Mouse (Mus musculus): ENCODE results near the gene Adcy4. TPM values are rescaled to one million over a fixed set of nuclear protein-coding genes. Genes with fewer than 3 reads are reported as not detected.

Gene Adcy4
- polyA plus RNA-seq, 1 experiment from 2014 or later: 29.3 TPM

DNA sequence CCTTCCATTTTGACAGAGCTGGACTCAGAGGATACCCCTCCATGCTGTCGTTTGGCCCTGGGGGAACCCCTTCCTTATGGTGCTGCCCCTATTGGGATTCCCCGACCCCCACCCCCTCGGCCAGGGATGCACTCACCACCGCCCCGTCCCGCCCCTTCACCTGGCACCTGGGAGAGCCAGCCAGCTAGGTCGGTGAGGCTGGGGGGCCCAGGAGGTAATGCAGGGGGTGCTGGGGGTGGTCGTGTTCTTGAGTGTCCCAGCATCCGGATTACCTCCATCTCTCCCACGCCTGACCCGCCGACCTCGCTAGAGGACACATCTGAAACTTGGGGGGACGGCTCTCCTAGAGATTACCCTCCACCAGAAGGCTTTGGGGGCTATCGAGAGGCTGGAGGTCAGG is 42.2 kb upstream of the Adcy4 start:
- 11% methylated on average over 14 of the region's 15 CpGs for WGBS
- no peak for DNase-seq (ENCODE audit: low spot score)
- no peak overlapping the region for H3K27ac ChIP-seq (ENCODE audit: low read length)
- H3K4me1 ChIP-seq (ENCODE audit: insufficient read depth, low read depth, low read length): peaks cover 3% of the 10 kb centered on the region; the same call in 1 of the 2 replicates
- H3K27me3 ChIP-seq (replicated peaks; ENCODE audit: insufficient read depth, low read length): no peaks in the 10 kb centered on the region
- peak overlapping the region; percentile 57 for H3K4me3 ChIP-seq (ENCODE audit: low read depth, low read length)
- no peaks in the 10 kb centered on the region for H3K36me3 ChIP-seq (ENCODE audit: insufficient read depth, low read length)
- no peaks in the 10 kb centered on the region for H3K9me3 ChIP-seq (ENCODE audit: low read length)
- H3K9ac ChIP-seq (replicated peaks; ENCODE audit: low read depth): no peak overlapping the region
- no peak for ATAC-seq
- H3K4me2 ChIP-seq (replicated peaks; ENCODE audit: low read depth, low read length): peak overlapping the region; percentile 91
- TF ChIP-seq EP300 (IDR thresholded peaks at IDR 0.05) (no peak), CTCF (IDR thresholded peaks at IDR 0.05) (no peak)

DNA sequence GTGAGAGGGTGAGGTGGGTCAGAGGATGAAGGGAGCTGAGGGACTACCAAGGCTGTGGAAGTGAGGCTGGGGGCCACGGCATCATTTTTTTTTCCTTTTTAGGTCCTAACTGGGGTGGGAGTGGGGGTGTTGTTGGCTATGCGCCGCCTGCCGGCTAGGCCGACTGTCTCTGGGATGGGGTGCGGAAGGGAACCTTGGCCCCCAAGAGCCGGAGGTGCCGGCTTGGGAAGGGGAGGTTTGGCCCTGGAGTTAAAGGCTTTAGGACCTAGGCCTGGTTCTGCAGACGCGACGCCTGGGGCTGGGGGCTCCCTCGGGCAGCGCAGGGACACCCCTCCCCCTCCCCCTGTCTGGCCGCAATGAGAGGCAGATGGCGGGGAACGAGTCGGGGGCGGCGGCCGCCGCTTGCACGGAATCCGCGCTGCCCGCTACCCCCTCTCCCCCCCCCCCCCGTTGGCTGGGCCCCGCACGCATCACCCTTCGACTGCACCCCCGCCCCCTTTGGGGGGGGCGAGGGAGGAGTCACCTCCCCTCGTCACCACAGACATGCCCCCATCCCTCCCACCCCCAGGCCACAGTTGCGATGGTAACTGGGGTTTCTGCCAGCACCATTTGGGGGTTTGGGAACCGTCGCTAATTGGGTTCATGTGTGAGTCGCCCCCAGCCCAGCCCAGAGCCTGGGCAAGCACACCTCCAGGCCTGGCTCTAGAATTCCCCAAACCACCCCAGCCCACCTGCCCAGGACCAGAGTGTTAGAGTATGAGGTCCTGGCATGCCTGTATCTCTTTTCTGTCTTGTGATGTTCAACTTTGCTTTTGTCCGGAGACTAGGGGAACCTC is 41.5 kb upstream of the Adcy4 start:
- no peak for ATAC-seq
- WGBS: 4% methylated on average over 13 of the region's 37 CpGs

DNA sequence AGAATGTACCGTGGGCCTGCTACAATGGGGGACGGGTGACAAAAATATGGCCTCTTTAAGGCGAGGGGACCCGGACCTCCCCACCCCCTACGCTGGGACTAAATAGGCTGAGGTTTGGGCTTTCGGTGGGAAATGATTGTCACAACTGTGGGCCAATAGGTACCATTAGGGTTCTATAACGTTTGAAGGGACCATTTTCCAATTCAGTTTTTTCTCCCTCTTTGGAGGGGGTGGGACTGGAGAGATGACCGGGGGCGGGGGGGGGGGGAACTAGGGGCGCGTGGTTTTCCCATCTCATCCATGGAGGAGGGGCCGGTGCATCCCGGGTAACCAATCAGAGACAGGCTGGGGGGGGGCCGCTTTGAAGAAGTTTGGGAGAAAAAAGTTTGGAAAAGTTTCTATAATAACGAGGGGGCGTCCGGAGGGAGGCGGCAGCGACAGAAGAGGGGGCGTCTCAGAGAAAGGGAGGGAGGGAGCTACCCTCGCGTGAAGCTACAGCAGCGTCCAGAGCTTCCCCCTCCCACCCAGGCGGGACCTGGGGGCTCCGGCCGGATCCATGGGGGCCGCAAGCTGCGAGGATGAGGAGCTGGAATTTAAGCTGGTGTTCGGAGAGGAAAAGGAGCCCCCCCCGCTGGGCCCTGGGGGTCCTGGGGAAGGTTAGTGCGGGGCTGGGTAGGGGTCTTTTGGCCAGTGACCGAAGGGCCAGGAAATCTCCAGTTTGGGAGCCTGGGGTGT is 40.8 kb upstream of the Adcy4 start:
- Histone ChIP-seq H3K9ac (replicated peaks; ENCODE audit: low read depth) (peak overlapping the region; percentile 82), H3K9me3 (ENCODE audit: low read length) (no peaks in the 10 kb centered on the region), H3K36me3 (ENCODE audit: insufficient read depth, low read length) (no peaks in the 10 kb centered on the region), H3K4me3 (ENCODE audit: low read depth, low read length) (peak overlapping the region; percentile 57), H3K4me1 (ENCODE audit: insufficient read depth, low read depth, low read length) (peaks cover 3% of the 10 kb centered on the region; the same call in 1 of the 2 replicates), H3K4me2 (replicated peaks; ENCODE audit: low read depth, low read length) (peak overlapping the region; percentile 91), H3K27me3 (replicated peaks; ENCODE audit: insufficient read depth, low read length) (no peaks in the 10 kb centered on the region), H3K27ac (ENCODE audit: low read length) (peak overlapping the region; percentile 98)
- TF ChIP-seq CTCF (IDR thresholded peaks at IDR 0.05): no peak
- TF ChIP-seq EP300 (IDR thresholded peaks at IDR 0.05): no peak
- ATAC-seq (peak; percentile 20), DNase-seq (ENCODE audit: low spot score) (peak; percentile 85)
- under 1% methylated on average over 31 of the region's 32 CpGs for WGBS

More for the DNA sequence above, 41.5 kb upstream of the Adcy4 start:
- H3K4me3 ChIP-seq (ENCODE audit: low read depth, low read length): peak overlapping the region; percentile 57
- peak overlapping the region; percentile 91 for H3K4me2 ChIP-seq (replicated peaks; ENCODE audit: low read depth, low read length)
- H3K27ac ChIP-seq (ENCODE audit: low read length): peak overlapping the region; percentile 98
- no peaks in the 10 kb centered on the region for H3K27me3 ChIP-seq (replicated peaks; ENCODE audit: insufficient read depth, low read length)
- H3K4me1 ChIP-seq (ENCODE audit: insufficient read depth, low read depth, low read length): peaks cover 3% of the 10 kb centered on the region; the same call in 1 of the 2 replicates
- H3K36me3 ChIP-seq (ENCODE audit: insufficient read depth, low read length): no peaks in the 10 kb centered on the region
- TF ChIP-seq EP300 (IDR thresholded peaks at IDR 0.05) (no peak), CTCF (IDR thresholded peaks at IDR 0.05) (peak; percentile 40)
- DNase-seq (ENCODE audit: low spot score): peak; percentile 29
- H3K9me3 ChIP-seq (ENCODE audit: low read length): no peaks in the 10 kb centered on the region
- peak overlapping the region; percentile 82 for H3K9ac ChIP-seq (replicated peaks; ENCODE audit: low read depth)

DNA sequence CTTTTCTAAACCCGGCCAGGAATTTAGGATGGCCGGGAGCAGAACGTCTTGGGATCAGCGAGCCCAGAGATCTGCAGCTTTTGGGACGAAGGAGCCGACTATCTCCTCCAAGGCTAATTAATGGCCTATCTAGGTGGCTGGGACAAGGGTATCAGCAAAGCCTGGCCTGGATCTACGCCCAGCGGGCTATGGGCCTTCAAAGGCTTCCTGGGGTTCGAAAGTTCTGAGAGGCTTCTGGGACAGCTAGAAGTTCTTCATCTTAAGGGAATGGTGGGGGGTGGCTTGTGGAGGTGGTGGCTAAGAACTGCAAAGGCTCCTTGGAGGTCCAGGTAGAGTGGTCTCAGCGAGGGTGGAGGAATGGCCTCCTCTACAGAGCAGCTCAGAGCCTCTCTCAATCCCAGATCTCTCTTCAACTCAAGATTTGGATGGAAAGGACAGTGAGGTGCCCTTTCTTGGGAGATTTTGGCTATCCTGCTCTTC is 40.1 kb upstream of the Adcy4 start:
- 2% methylated on average over 10 of the region's 10 CpGs for WGBS
- TF ChIP-seq EP300 (IDR thresholded peaks at IDR 0.05) (no peak), CTCF (IDR thresholded peaks at IDR 0.05) (no peak)
- H3K9me3 ChIP-seq (ENCODE audit: low read length): no peaks in the 10 kb centered on the region
- H3K4me3 ChIP-seq (ENCODE audit: low read depth, low read length): peak overlapping the region; percentile 57
- H3K27ac ChIP-seq (ENCODE audit: low read length): peak overlapping the region; percentile 98
- ATAC-seq (peak; percentile 12; the same call in 1 of the 2 replicates), DNase-seq (ENCODE audit: low spot score) (peak; percentile 64)
- H3K9ac ChIP-seq (replicated peaks; ENCODE audit: low read depth): peak overlapping the region; percentile 76
- no peaks in the 10 kb centered on the region for H3K27me3 ChIP-seq (replicated peaks; ENCODE audit: insufficient read depth, low read length)
- H3K4me1 ChIP-seq (ENCODE audit: insufficient read depth, low read depth, low read length): peaks cover 3% of the 10 kb centered on the region; the same call in 1 of the 2 replicates
- peak overlapping the region; percentile 91 for H3K4me2 ChIP-seq (replicated peaks; ENCODE audit: low read depth, low read length)
- no peaks in the 10 kb centered on the region for H3K36me3 ChIP-seq (ENCODE audit: insufficient read depth, low read length)

DNA sequence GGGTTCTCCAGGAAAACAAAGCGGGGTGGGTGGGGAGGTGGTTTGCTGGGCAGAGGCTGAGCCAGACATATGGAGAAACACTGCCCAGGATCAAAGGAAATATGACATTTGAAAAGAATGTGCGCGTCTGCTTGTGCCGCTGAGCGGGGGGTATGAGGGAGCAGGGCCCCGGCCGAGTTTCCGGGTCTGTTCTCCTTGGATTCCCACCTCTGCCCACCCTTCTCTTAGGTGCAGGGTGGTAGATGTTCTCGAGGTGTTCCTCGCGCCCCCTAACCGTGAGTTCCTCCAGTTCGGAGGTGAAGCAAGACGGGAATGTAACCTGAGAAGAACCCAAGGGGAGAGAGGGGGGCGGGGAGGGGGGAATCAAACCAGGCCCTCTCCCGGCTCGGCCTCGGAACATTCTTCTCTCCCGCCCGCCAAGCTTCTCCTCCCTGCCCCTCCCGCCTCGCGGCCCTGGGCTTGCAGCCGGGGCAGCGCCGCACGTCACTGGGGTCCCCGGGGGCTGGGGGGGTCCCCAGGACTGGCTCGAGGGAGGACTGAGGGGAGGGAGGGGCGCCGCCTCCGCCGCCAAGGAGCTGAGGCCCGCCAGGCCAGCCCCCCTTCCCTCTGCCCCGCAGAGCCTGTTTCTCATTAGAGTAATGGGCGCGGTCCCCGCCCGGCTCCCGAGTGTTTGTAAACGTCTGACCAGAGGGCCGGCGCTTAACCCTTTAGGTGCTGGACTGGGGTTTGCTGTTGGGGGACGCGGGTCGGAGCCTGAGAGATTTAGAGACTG is 39.3 kb upstream of the Adcy4 start, which contains the start of gene Nfatc4:
Gene Nfatc4 (plus strand): TSS at position 154 of the 772 bp plus-strand sequence.
- H3K4me3 ChIP-seq (ENCODE audit: low read depth, low read length): peak within 1 kb of the TSS; percentile 57
- ATAC-seq: peak; percentile 87
- WGBS: under 1% methylated on average over 35 of the region's 46 CpGs

More for the DNA sequence above, 39.3 kb upstream of the Adcy4 start, which contains the start of gene Nfatc4:
- H3K9me3 ChIP-seq (ENCODE audit: low read length): no peaks in the 10 kb centered on the region
- peak within 1 kb of the TSS; percentile 98 for H3K27ac ChIP-seq (ENCODE audit: low read length)
- peak within 1 kb of the TSS; percentile 91 for H3K4me2 ChIP-seq (replicated peaks; ENCODE audit: low read depth, low read length)
- no peaks in the 10 kb centered on the region for H3K36me3 ChIP-seq (ENCODE audit: insufficient read depth, low read length)
- peaks cover 3% of the 10 kb centered on the region; the same call in 1 of the 2 replicates for H3K4me1 ChIP-seq (ENCODE audit: insufficient read depth, low read depth, low read length)
- TF ChIP-seq CTCF (IDR thresholded peaks at IDR 0.05) (no peak), EP300 (IDR thresholded peaks at IDR 0.05) (peak; percentile 60)
- no peaks in the 10 kb centered on the region for H3K27me3 ChIP-seq (replicated peaks; ENCODE audit: insufficient read depth, low read length)
- DNase-seq (ENCODE audit: low spot score): peak; percentile 96
- peak within 1 kb of the TSS; percentile 76 for H3K9ac ChIP-seq (replicated peaks; ENCODE audit: low read depth)

Data from lung, postnatal 0 days (tissue).